Mouse (Mus musculus): ENCODE measurements around the gene Jazf1.

- TF ChIP-seq TAL1 (IDR thresholded peaks at IDR 0.05; ENCODE audit: low read length) (no peak), GATA1 (IDR thresholded peaks at IDR 0.05; ENCODE audit: low read length) (no peak)
These were observed 18.4 kb upstream of the Jazf1 start for GRCm38 (mm10) chr6:53086879-53087278.
